Mouse (Mus musculus): Measurements from ENCODE around the gene Ccl2.

- TF ChIP-seq CTCF (conservative IDR thresholded peaks at IDR 0.05; ENCODE audit: low read length) (no peak), NANOG (IDR thresholded peaks at IDR 0.05; ENCODE audit: borderline replicate concordance, low read length) (no peak), POU5F1 (IDR thresholded peaks at IDR 0.05; ENCODE audit: borderline replicate concordance, low read length) (no peak)
These were observed 486 bp downstream of the Ccl2 start for GRCm38 (mm10) chr11:82035857-82036256.
